Mouse (Mus musculus): ENCODE data around the gene 9330182L06Rik.

Gene 9330182L06Rik

GRCm38 (mm10) chr5:9265586-9266279 is at the start of gene 9330182L06Rik:
9330182L06Rik (plus strand) TSS chr5:9266118.
- peak; percentile 14 for DNase-seq

GRCm38 (mm10) chr5:9227456-9228008 is 38.4 kb upstream of the 9330182L06Rik start:
- no peak for DNase-seq

GRCm38 (mm10) chr5:9264361-9264760 is 1.6 kb upstream of the 9330182L06Rik start:
- no peak for DNase-seq

- no peak for DNase-seq
Observed at GRCm38 (mm10) chr5:9266280-9266923, 484 bp downstream of the 9330182L06Rik start.

GRCm38 (mm10) chr5:9269666-9270065 is 3.7 kb downstream of the 9330182L06Rik start:
- no peak for DNase-seq

- DNase-seq, result no peak
Observed at GRCm38 (mm10) chr5:9272976-9273375, 7.1 kb downstream of the 9330182L06Rik start.

GRCm38 (mm10) chr5:9295777-9296549 is 30.0 kb downstream of the 9330182L06Rik start:
- no peak for DNase-seq

- DNase-seq, result no peak
Observed at GRCm38 (mm10) chr5:9296550-9296928, 30.6 kb downstream of the 9330182L06Rik start.

GRCm38 (mm10) chr5:9326863-9327262 is 60.9 kb downstream of the 9330182L06Rik start:
- DNase-seq, result no peak

GRCm38 (mm10) chr5:9327528-9327927 is 61.6 kb downstream of the 9330182L06Rik start:
- no peak for DNase-seq

- no peak for DNase-seq
Observed at GRCm38 (mm10) chr5:9338756-9339510, 73.0 kb downstream of the 9330182L06Rik start.

- DNase-seq, result no peak
Observed at GRCm38 (mm10) chr5:9339511-9340173, 73.7 kb downstream of the 9330182L06Rik start.

- DNase-seq, result no peak
Observed at GRCm38 (mm10) chr5:9344581-9344980, 78.7 kb downstream of the 9330182L06Rik start.

GRCm38 (mm10) chr5:9345038-9345617 is 79.2 kb downstream of the 9330182L06Rik start:
- DNase-seq, result no peak

GRCm38 (mm10) chr5:9345625-9346024 is 79.7 kb downstream of the 9330182L06Rik start:
- no peak for DNase-seq

GRCm38 (mm10) chr5:9346510-9346909 is 80.6 kb downstream of the 9330182L06Rik start:
- DNase-seq, result no peak

- DNase-seq, result no peak
Observed at GRCm38 (mm10) chr5:9352163-9352562, 86.2 kb downstream of the 9330182L06Rik start.

- no peak for DNase-seq
Observed at GRCm38 (mm10) chr5:9352646-9353045, 86.7 kb downstream of the 9330182L06Rik start.

- DNase-seq, result no peak
Observed at GRCm38 (mm10) chr5:9354257-9354656, 88.3 kb downstream of the 9330182L06Rik start.

GRCm38 (mm10) chr5:9358076-9358475 is 92.2 kb downstream of the 9330182L06Rik start:
- DNase-seq, result no peak

GRCm38 (mm10) chr5:9361982-9362661 is 96.2 kb downstream of the 9330182L06Rik start:
- no peak for DNase-seq
